Mouse (Mus musculus) hematopoietic stem cell, adult 5-6 weeks (primary cell): Measurements from ENCODE around the gene Ube2q2. TPM values are rescaled to one million over a fixed set of nuclear protein-coding genes. Genes with fewer than 3 reads are reported as not detected.
"Not testable (repeated sequence)": the region's sequence is repeated elsewhere in the genome, so short reads cannot be mapped to it uniquely, and the experiment has no call there.

Experiments
- ATAC-seq, 2 experiments: fragments of 125-278 bp in 1 of 2; replicated peaks in 1 of 2; 2 replicates each; pipeline ENCODE4 v1.8.0; 2016 to 2017; ENCODE audit warnings: inconsistent platforms in 2 of 2, mild to moderate bottlenecking in 2 of 2, moderate number of reproducible peaks in 2 of 2, low read depth in 1 of 2, moderate TSS enrichment in 1 of 2; ENCODE audit not compliant: low FRiP score in 2 of 2, poor library complexity in 2 of 2, severe bottlenecking in 2 of 2, insufficient read depth in 1 of 2, low TSS enrichment in 1 of 2
- total RNA-seq: library from RNA; stranded (forward); fragments of 172-1452, 232-1000 nt; gene quantifications from 2 replicates; pipeline ENCODE4 v1.2.3, GENCODE M21; 2017

The Ube2q2 gene
- total RNA-seq, 1 experiment from 2014 or later = 48.0 TPM

GRCm38 (mm10) chr9:55252097-55252496 lies 103.4 kb downstream of the Ube2q2 start:
- not testable (repeated sequence) for ATAC-seq

DNA sequence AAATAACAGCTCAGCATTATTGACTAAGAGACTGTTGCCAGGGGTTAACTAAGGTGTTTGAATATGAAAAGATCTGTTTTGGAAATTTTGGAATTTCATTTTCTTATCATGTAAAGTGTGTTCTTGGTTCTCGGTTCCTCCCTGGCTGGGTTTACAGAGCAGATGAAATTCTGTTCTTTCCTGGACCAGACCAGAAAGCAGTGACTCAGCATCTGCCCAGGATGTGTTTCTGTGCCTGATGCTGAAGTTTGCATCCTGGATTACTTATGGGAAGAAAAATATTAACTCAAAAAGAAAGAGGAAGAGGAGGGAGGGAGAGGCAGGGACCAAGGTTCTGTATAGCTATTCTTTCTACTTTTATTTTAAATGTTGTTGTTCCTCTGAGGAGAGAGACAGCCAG lies 105.2 kb downstream of the Ube2q2 start:
- ATAC-seq = peak in 1 of 2 experiments; percentile 45; a peak in 1 of 4 replicates

DNA sequence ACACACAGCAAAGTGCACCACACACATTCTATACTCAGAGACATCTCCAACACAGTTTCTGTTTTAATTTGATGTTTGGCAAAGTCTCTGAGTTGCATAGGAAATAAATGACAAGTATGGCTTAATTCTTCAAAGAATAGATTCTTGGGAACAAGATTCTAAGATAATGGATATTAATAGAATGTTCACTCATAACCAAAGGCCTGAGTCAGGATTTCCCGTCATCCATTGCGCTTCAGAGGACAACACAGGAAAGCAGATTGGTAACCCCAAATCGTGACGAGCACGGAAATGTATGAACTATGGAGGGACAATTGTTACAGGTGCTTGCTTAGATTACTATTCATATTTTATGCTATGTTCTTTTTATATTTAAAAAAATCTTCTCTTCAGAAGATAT lies 106.4 kb downstream of the Ube2q2 start:
- ATAC-seq = no peak

DNA sequence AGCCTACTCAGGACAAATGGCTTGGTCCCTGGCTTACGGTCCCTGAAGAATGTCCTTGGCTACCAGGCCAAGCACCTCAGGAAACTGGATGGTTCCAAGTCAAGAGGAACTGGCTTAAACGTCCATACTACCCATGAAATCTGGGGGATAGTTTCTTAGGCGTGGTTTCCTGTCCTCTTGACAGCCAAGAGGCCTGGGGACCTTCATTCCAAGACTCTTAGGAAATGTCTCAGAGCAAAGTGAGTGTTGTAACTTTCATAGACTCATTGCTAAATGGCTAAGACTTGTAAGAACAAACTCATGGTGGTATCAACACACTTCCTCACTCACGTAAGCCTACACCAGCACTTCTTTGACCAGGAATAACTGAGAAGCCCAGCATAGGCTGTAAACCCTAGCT lies 107.0 kb downstream of the Ube2q2 start:
- ATAC-seq = peak in 1 of 2 experiments; percentile 42; a peak in 1 of 4 replicates

- ATAC-seq = no peak
Observed at GRCm38 (mm10) chr9:55257105-55257504, 108.5 kb downstream of the Ube2q2 start.

Other genes starting within 250 kb of the Ube2q2 start
- gene Hykk, start 231.6 kb upstream of the Ube2q2 start, total RNA-seq = 0.40 and 1.1 TPM in 2 replicates
- 327 and 385 TPM in 2 replicates for gene Psma4, start 198.1 kb upstream of the Ube2q2 start, total RNA-seq
- 3.9 TPM in 1 of 2 replicates, not detected in the other for gene AY074887, start 197.9 kb upstream of the Ube2q2 start, total RNA-seq
- not detected in 2 replicates for gene Chrna5, start 168.0 kb upstream of the Ube2q2 start, total RNA-seq
- not detected in 2 replicates for gene Chrna3, start 122.3 kb upstream of the Ube2q2 start, total RNA-seq
- not detected in 2 replicates for gene Chrnb4, start 100.1 kb upstream of the Ube2q2 start, total RNA-seq
- gene Fbxo22, start 60.1 kb downstream of the Ube2q2 start, total RNA-seq = 44.5 and 60.9 TPM in 2 replicates
- 5.2 and 6.4 TPM in 2 replicates for gene Nrg4, start 178.0 kb downstream of the Ube2q2 start, total RNA-seq
- gene Tmem266, start 178.1 kb downstream of the Ube2q2 start, total RNA-seq = 0.31 TPM in 1 of 2 replicates, not detected in the other